In genomic region chr5:107598380-107598779, GRCm38 (mm10) we compare ENCODE assay signal across 8 mouse cellular contexts. TPM values are rescaled to one million over a fixed set of nuclear protein-coding genes. Genes with fewer than 3 reads are reported as not detected.
DNase-seq lines count a peak whose midpoint lies in the region; ATAC-seq lines count a peak whose summit lies in the region.

No protein-coding gene starts in this region.

- H3K4me1 ChIP-seq in kidney, embryonic 15.5 days: peaks cover 7% of the 10 kb centered on the region; the same call in 1 of the 2 replicates
- peaks cover 11% of the 10 kb centered on the region for H3K4me1 ChIP-seq in hindbrain, embryonic 15.5 days (replicated peaks)
- peaks cover 9% of the 10 kb centered on the region for H3K4me1 ChIP-seq in midbrain, embryonic 16.5 days (ENCODE audit: control insufficient read depth, insufficient read depth, low read length)

- intact Hi-C loops in left cerebral cortex, postnatal 36 days (cut with DNase I): loop anchor here (5.0 kb wide), 1 partner anchor 156 kb away; no protein-coding TSS in a partner anchor

- 20% methylated on average over 4 of the region's 4 CpGs for WGBS in kidney, embryonic 15.5 days
- 15% methylated on average over 4 of the region's 4 CpGs for WGBS in hindbrain, embryonic 15.5 days
- 25% methylated on average over 4 of the region's 4 CpGs for WGBS in midbrain, embryonic 16.5 days

- H3K4me3 ChIP-seq in kidney, embryonic 15.5 days (replicated peaks): peak overlapping the region; percentile 83
- H3K4me3 ChIP-seq in hindbrain, embryonic 15.5 days: peak overlapping the region; percentile 63
- H3K4me3 ChIP-seq in midbrain, embryonic 16.5 days (ENCODE audit: low read depth, low read length): peak overlapping the region; percentile 76

- peaks cover 24% of the 10 kb centered on the region for H3K36me3 ChIP-seq in kidney, embryonic 15.5 days
- H3K36me3 ChIP-seq in hindbrain, embryonic 15.5 days: peaks cover 10% of the 10 kb centered on the region; the same call in 1 of the 2 replicates
- 0 out of 2 replicates have a peak, but pooled peaks cover 4% of the 10 kb centered on the region for H3K36me3 ChIP-seq in midbrain, embryonic 16.5 days (ENCODE audit: control insufficient read depth, insufficient read depth, low read length)

- ATAC-seq in kidney, embryonic 15.5 days (replicated peaks; ENCODE audit: low FRiP score): no peak
- no peak for ATAC-seq in hindbrain, embryonic 15.5 days (ENCODE audit: low FRiP score, low read depth)
- no peak for ATAC-seq in midbrain, embryonic 16.5 days
- ATAC-seq in erythroid progenitor cell, adult 5-6 weeks (replicated peaks; ENCODE audit: low FRiP score, poor library complexity, severe bottlenecking): no peak

- peak overlapping the region; percentile 92; the same call in 1 of the 2 replicates for H3K27ac ChIP-seq in kidney, embryonic 15.5 days
- H3K27ac ChIP-seq in hindbrain, embryonic 15.5 days (replicated peaks): peak overlapping the region; percentile 93; the same call in 1 of the 2 replicates
- no peak overlapping the region for H3K27ac ChIP-seq in midbrain, embryonic 16.5 days (ENCODE audit: low read length)

- H3K9ac ChIP-seq in kidney, embryonic 15.5 days: 0 out of 2 replicates have a peak overlapping the region, but pooled peaks have one; percentile 85
- peak overlapping the region; percentile 88 for H3K9ac ChIP-seq in hindbrain, embryonic 15.5 days
- H3K9ac ChIP-seq in midbrain, embryonic 16.5 days (ENCODE audit: low read depth, low read length): no peak overlapping the region; the same call in 1 of the 2 replicates

- no peaks in the 10 kb centered on the region for H3K27me3 ChIP-seq in kidney, embryonic 15.5 days
- no peaks in the 10 kb centered on the region for H3K27me3 ChIP-seq in hindbrain, embryonic 15.5 days
- no peaks in the 10 kb centered on the region for H3K27me3 ChIP-seq in midbrain, embryonic 16.5 days (ENCODE audit: control insufficient read depth, insufficient read depth, low read depth, low read length)

- H3K9me3 ChIP-seq in kidney, embryonic 15.5 days (replicated peaks): no peaks in the 10 kb centered on the region
- H3K9me3 ChIP-seq in hindbrain, embryonic 15.5 days: no peaks in the 10 kb centered on the region
- no peaks in the 10 kb centered on the region for H3K9me3 ChIP-seq in midbrain, embryonic 16.5 days (replicated peaks; ENCODE audit: control insufficient read depth, low read length, poor library complexity, severe bottlenecking)

- no peak for DNase-seq in kidney, adult 9 months
- peak; percentile 3 for DNase-seq in Muller cell, postnatal 12 days (ENCODE audit: inconsistent ontology term)
- DNase-seq in cerebellum, adult 9-11 months: no peak
- DNase-seq in left cerebral cortex, postnatal 36 days (ENCODE audit: low spot score in 2 of 2): no peak

- H3K4me2 ChIP-seq in kidney, embryonic 15.5 days: peak overlapping the region; percentile 60
- peak overlapping the region; percentile 78 for H3K4me2 ChIP-seq in hindbrain, embryonic 15.5 days
- peak overlapping the region; percentile 61 for H3K4me2 ChIP-seq in midbrain, embryonic 16.5 days (ENCODE audit: low read length)

RNA-seq across cellular contexts. Expression of gene Glmn, which starts 0.7 kb away (rescaled TPM):
- polyA plus RNA-seq in kidney, embryonic 15.5 days (2015; fragmentation: Nextera tagmentation; extraction: Ambion mirVana): 28.3 and 30.5 TPM in 2 replicates
- polyA plus RNA-seq in hindbrain, embryonic 15.5 days (2015; fragmentation: Nextera tagmentation; extraction: Ambion mirVana): 30.2 and 32.9 TPM in 2 replicates
- polyA plus RNA-seq in midbrain, embryonic 16.5 days (2015; fragmentation: Nextera tagmentation; extraction: Ambion mirVana): 39.8 and 40.4 TPM in 2 replicates
- total RNA-seq in left cerebral cortex, postnatal 36 days (2021): 10 to 100 TPM; 19.4 to 23.8 TPM
- 1.3 and 4.3 TPM in 2 replicates for total RNA-seq in erythroid progenitor cell, adult 5-6 weeks (2015; ENCODE audit: low replicate concordance)
- 7.2 and 10.3 TPM in 2 replicates for total RNA-seq in erythroid progenitor cell, adult 5-6 weeks (2017; ENCODE audit: low replicate concordance)

RNA-seq across cellular contexts. Expression of gene Rpap2, which starts 1.2 kb away (rescaled TPM):
- polyA plus RNA-seq in kidney, embryonic 15.5 days (2015; fragmentation: Nextera tagmentation; extraction: Ambion mirVana): 16.6 and 19.6 TPM in 2 replicates
- 21.9 and 22.9 TPM in 2 replicates for polyA plus RNA-seq in hindbrain, embryonic 15.5 days (2015; fragmentation: Nextera tagmentation; extraction: Ambion mirVana)
- polyA plus RNA-seq in midbrain, embryonic 16.5 days (2015; fragmentation: Nextera tagmentation; extraction: Ambion mirVana): 26.2 and 26.4 TPM in 2 replicates
- 10 to 100 TPM; 21.4 to 24.6 TPM for total RNA-seq in left cerebral cortex, postnatal 36 days (2021)
- 6.3 and 10.1 TPM in 2 replicates for total RNA-seq in erythroid progenitor cell, adult 5-6 weeks (2015; ENCODE audit: low replicate concordance)
- 6.3 and 11.0 TPM in 2 replicates for total RNA-seq in erythroid progenitor cell, adult 5-6 weeks (2017; ENCODE audit: low replicate concordance)
